Mouse (Mus musculus) ES-E14 (cell line): ENCODE results near the gene Cd81. TPM values are rescaled to one million over a fixed set of nuclear protein-coding genes. Genes with fewer than 3 reads are reported as not detected.

Experiments
- DNase-seq: peaks from one replicate; pipeline ENCODE4 v3.0.0-alpha.2; 2013; ENCODE audit warnings: low read depth, low spot score
- H3K27ac ChIP-seq: 2 replicates; pipeline ENCODE4 v1.5.1; 2012; ENCODE audit warnings: low read depth, mild to moderate bottlenecking, low read length, moderate library complexity, mixed read lengths; ENCODE audit not compliant: poor library complexity, insufficient read depth, severe bottlenecking
- H3K36me3 ChIP-seq: 2 replicates; pipeline ENCODE4 v1.6.1; 2012; ENCODE audit warnings: mild to moderate bottlenecking, low read length, moderate library complexity, mixed read lengths; ENCODE audit not compliant: control insufficient read depth, poor library complexity, insufficient read depth, severe bottlenecking
- H3K4me1 ChIP-seq, 2 experiments: fragments of 150-350 bp in 1 of 2; sonication (generic) in 1 of 2; 2 replicates each; pipeline ENCODE4 v1.6.1; 2012; ENCODE audit warnings: low read length in 2 of 2, mild to moderate bottlenecking in 1 of 2, mixed read lengths in 1 of 2; ENCODE audit not compliant: control insufficient read depth in 2 of 2, insufficient read depth in 2 of 2, poor library complexity in 1 of 2
- H3K4me3 ChIP-seq, 2 experiments: fragments of 150-350 bp in 1 of 2; sonication (generic) in 1 of 2; 2 replicates each; pipeline ENCODE4 v1.5.1; 2012; ENCODE audit warnings: low read length in 2 of 2, low read depth in 1 of 2, mild to moderate bottlenecking in 1 of 2, mixed read lengths in 1 of 2; ENCODE audit not compliant: insufficient read depth in 1 of 2, poor library complexity in 1 of 2, severe bottlenecking in 1 of 2
- H3K9ac ChIP-seq: 2 replicates; pipeline ENCODE4 v1.6.1; 2012; ENCODE audit warnings: low read depth, mild to moderate bottlenecking, low read length, mixed read lengths; ENCODE audit not compliant: poor library complexity, insufficient read depth, severe bottlenecking
- H3K9me3 ChIP-seq: fragments of 150-350 bp; sonication (generic); 2 replicates; pipeline ENCODE4 v1.6.1; 2012; ENCODE audit warnings: low read depth, mild to moderate bottlenecking, low read length; ENCODE audit not compliant: control insufficient read depth, insufficient read depth
- CHD2 ChIP-seq: IDR thresholded peaks from 2 replicates; pipeline ENCODE4 v1.6.1; 2014; ENCODE audit warnings: mild to moderate bottlenecking, low read depth, low read length, inconsistent platforms
- HCFC1 ChIP-seq: IDR thresholded peaks from 2 replicates; pipeline ENCODE4 v1.6.1; 2012; ENCODE audit warnings: low read length, inconsistent platforms, borderline replicate concordance; ENCODE audit not compliant: insufficient read depth
- MAFK ChIP-seq: IDR thresholded peaks from 2 replicates; pipeline ENCODE4 v1.6.1; 2014; ENCODE audit warnings: mild to moderate bottlenecking, low read depth, low read length, inconsistent platforms; ENCODE audit not compliant: insufficient read depth
- ZC3H11A ChIP-seq: IDR thresholded peaks from 2 replicates; pipeline ENCODE4 v1.6.1; 2012; ENCODE audit warnings: low read depth, mild to moderate bottlenecking, inconsistent platforms, low read length, borderline replicate concordance
- ZNF384 ChIP-seq: IDR thresholded peaks from 2 replicates; pipeline ENCODE4 v1.6.1; 2012; ENCODE audit warnings: low read depth, low read length, inconsistent platforms
- in situ Hi-C, 2 experiments: fragments of 600-800 bp; cut with MboI; formaldehyde crosslinking; loops; one replicate each; pipeline ENCODE4 v1.15.1; 2025; ENCODE audit warnings: low sequenced_read_pairs in 2 of 2, inconsistent platforms in 1 of 2; ENCODE audit not compliant: unreplicated experiment in 2 of 2
- total RNA-seq: library from RNA; depleted of rRNA; stranded (reverse); fragments of 300-350 nt; gene quantifications from 2 replicates; pipeline ENCODE4 v1.2.3, GENCODE M21; 2012

Gene Cd81
- total RNA-seq, 1 experiment, result 403 TPM

DNA sequence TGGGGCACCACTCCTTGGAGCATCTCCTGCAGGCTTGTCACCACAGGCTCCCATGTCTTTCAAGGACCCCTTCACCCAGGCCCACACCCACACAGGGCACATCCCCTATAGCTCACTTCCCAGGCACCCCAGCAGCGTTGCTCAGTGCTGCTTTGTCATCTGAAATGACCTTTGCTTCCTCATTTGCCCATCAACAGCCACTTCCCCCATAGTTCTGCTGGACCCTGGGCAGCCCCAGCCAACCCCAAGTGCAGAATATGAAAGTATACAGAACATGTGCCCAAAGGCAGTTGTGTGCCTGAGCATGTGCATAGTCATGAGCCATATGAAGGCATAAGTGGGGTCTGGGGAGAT, 43.0 kb downstream of the Cd81 start:
- Histone ChIP-seq H3K27ac (no peak overlapping the region), H3K9me3 (no peaks in the 10 kb centered on the region), H3K36me3 (no peaks in the 10 kb centered on the region), H3K4me1 (no peaks in the 10 kb centered on the region), H3K4me3 (no peak overlapping the region), H3K9ac (no peak overlapping the region)
- no peak for TF ChIP-seq HCFC1
- no peak for TF ChIP-seq MAFK
- no peak for TF ChIP-seq CHD2
- TF ChIP-seq ZC3H11A, result no peak
- TF ChIP-seq ZNF384, result no peak
- in situ Hi-C loops, result loop anchor here in 1 of 2 experiments (5.0 kb wide), 1 partner anchor 52 kb away; no protein-coding TSS in a partner anchor
- DNase-seq, result no peak

DNA sequence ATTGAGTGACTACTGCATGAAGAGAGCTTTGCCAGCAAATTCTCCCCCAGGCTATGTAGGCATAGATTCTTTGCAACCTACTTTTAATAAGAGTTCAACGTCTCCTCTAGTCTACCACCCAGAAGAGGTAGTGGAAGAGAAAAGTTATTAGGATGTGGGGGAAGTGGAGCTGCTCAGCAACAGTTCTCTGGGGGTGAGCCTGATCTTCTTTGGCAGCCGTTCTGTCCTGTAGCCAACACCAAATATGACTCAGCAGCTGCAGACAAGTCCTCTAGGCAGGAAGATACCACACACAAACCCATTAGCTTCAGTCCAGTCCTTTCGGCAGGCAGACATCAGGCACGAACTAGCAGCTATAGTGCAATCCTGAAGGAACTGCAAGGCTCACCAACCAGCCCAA, 48.2 kb downstream of the Cd81 start:
- H3K4me3 ChIP-seq, result no peak overlapping the region
- TF ChIP-seq ZC3H11A (no peak), HCFC1 (no peak), ZNF384 (no peak), CHD2 (no peak)
- H3K9ac ChIP-seq, result no peak overlapping the region
- H3K36me3 ChIP-seq, result no peaks in the 10 kb centered on the region
- no peak for DNase-seq
- in situ Hi-C loops, result no loop called here
- no peaks in the 10 kb centered on the region for H3K4me1 ChIP-seq
- no peaks in the 10 kb centered on the region for H3K9me3 ChIP-seq
- H3K27ac ChIP-seq, result no peak overlapping the region

DNA sequence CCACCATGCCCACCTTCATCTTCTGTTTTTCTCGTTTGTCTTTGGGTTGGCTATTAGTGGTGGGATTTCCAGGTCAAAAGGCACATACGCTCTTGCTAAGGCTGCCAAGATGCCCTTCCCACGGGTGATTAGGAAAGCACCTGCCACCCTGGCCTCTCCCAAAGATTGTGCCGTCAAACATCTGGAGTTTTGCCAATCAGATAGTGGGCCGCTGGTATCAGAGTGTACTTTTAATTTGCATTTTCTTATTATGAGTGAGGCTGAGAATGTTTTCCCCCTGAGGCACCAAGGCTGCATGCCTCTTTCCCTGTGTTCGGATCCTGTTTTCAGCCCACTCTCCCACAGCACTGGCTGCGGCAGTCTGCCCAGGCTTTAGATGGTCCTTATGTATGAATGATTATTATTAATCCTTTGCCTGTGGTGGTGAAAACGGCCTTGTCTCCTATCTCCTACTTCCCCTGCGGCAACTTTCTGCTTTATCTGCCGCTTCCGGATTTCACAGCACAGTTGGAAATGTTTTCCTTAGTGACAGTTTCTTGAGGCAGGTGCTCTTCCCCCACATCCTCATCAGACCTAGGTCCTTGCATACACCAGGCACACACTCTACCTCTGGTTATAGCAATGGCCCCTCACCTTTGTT, 52.8 kb downstream of the Cd81 start:
- Histone ChIP-seq H3K36me3 (no peaks in the 10 kb centered on the region), H3K9me3 (no peaks in the 10 kb centered on the region), H3K27ac (no peak overlapping the region), H3K4me1 (no peaks in the 10 kb centered on the region), H3K9ac (no peak overlapping the region), H3K4me3 (no peak overlapping the region)
- no peak for DNase-seq
- TF ChIP-seq ZNF384, result no peak
- TF ChIP-seq MAFK, result no peak
- TF ChIP-seq CHD2, result no peak
- TF ChIP-seq HCFC1, result no peak
- TF ChIP-seq ZC3H11A, result no peak
- in situ Hi-C loops, result no loop called here

DNA sequence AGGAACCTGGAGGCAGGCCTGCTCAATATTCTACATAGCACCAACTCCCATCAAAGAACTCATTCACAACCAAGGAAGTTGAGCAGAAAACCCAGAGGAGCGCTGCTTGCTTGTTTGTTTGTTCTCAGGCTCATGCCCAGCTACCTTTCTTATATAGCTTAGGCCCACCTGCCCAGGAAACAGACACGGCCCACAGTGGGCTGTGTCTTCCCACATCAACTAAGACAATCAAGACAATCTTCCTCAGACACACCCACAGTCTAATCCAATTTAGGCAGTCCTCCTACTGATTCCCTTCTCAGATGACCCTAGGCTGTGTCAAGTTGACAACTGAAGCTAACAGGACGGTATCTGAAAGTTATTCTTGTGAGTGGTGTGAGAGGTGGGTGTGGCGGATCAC, 53.5 kb downstream of the Cd81 start, which contains the start of gene Kcnq1:
Gene Kcnq1, plus strand, starts transcription at position 301 of the 400 bp plus-strand sequence.
- Histone ChIP-seq H3K4me3 (peak within 1 kb of the TSS; percentile 64 to 75), H3K4me1 (no peaks in the 10 kb centered on the region), H3K9me3 (no peaks in the 10 kb centered on the region), H3K27ac (no peak within 1 kb of the TSS), H3K36me3 (no peaks in the 10 kb centered on the region), H3K9ac (peak within 1 kb of the TSS; percentile 16; the same call in 1 of the 2 replicates)
- DNase-seq, result no peak
- no peak for TF ChIP-seq CHD2
- in situ Hi-C loops, result no loop called here

DNA sequence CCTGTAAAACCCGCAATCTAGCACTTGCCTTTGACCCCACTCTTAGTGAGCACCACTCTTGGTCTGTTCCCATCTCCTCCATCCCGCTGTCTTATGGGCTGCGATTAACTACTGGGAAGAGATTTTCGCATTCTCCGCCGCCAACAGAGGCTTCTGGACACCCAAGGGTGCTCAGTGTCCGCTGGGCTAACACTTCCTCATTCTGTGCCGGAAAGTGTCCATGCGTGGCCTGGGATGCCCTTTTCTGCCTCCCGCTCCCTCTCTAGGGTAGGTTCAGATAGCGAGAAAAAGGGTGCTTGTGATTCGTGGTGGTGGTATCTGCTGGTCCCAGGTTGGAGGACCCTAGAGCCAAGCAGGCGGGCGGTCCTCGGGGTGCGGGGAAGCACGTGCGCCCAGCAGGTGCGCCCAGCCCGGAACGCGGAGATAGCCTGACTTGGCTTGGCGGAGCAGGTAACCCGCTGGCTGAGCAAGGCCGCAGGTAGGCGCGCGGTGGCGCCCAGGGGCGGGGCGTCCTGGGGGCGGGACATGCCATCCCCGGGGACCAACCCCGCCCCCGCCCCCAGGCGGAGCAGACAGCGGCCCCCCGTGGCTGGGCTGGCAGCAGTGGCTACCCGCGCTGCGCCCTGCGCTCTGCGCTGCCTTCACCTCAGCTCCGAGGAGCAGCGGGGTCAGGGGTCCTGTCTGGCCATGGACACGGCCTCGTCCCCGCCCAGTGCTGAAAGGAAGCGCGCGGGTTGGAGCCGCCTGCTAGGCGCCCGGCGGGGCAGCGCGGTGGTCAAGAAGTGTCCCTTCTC, 54.3 kb downstream of the Cd81 start:
- in situ Hi-C loops, result no loop called here
- Histone ChIP-seq H3K9me3 (no peaks in the 10 kb centered on the region), H3K27ac (no peak overlapping the region), H3K9ac (peak overlapping the region; percentile 16; the same call in 1 of the 2 replicates), H3K36me3 (no peaks in the 10 kb centered on the region), H3K4me1 (no peaks in the 10 kb centered on the region), H3K4me3 (peak overlapping the region; percentile 64 to 75)
- DNase-seq, result no peak
- TF ChIP-seq ZC3H11A (no peak), MAFK (no peak), HCFC1 (no peak), CHD2 (no peak), ZNF384 (no peak)
